Mouse (Mus musculus) kidney, adult 2 months (tissue): Measurements from ENCODE around the gene Fthl17d. TPM values are rescaled to one million over a fixed set of nuclear protein-coding genes. Genes with fewer than 3 reads are reported as not detected.

Experiments
- DNase-seq: peaks from one replicate; pipeline ENCODE4 v3.0.0; 2021
- H3K27ac ChIP-seq: fragments of 200-500 bp; 2 replicates; pipeline ENCODE4 v1.5.1; 2012; ENCODE audit warnings: low read depth, low read length, control low read depth, inconsistent platforms; ENCODE audit not compliant: insufficient read depth
- H3K27me3 ChIP-seq: fragments of 200-500 bp; replicated peaks from 2 replicates; pipeline ENCODE4 v1.6.1; 2012; ENCODE audit warnings: mild to moderate bottlenecking, moderate library complexity, low read length, inconsistent platforms; ENCODE audit not compliant: control insufficient read depth, insufficient read depth
- H3K36me3 ChIP-seq: fragments of 200-500 bp; 2 replicates; pipeline ENCODE4 v1.6.1; 2012; ENCODE audit warnings: mild to moderate bottlenecking, moderate library complexity, low read length, inconsistent platforms; ENCODE audit not compliant: control insufficient read depth, insufficient read depth
- H3K4me1 ChIP-seq: fragments of 200-500 bp; 2 replicates; pipeline ENCODE4 v1.6.1; 2011; ENCODE audit warnings: low read length; ENCODE audit not compliant: control insufficient read depth, insufficient read depth
- H3K4me3 ChIP-seq: fragments of 200-500 bp; 2 replicates; pipeline ENCODE4 v1.5.1; 2011; ENCODE audit warnings: mild to moderate bottlenecking, low read depth, low read length, control low read depth; ENCODE audit not compliant: insufficient read depth
- CTCF ChIP-seq: fragments of 200-500 bp; conservative IDR thresholded peaks from 2 replicates; pipeline ENCODE4 v1.5.1; 2011; ENCODE audit warnings: low read depth, mild to moderate bottlenecking, control low read depth, low read length, moderate library complexity, mixed read lengths; ENCODE audit not compliant: insufficient read depth, insufficient read length
- POLR2A ChIP-seq: fragments of 200-500 bp; IDR thresholded peaks from one replicate; pipeline ENCODE4 v1.6.1; 2011; ENCODE audit warnings: low read depth, low read length, control low read depth
- WGBS: fragments of 180-500 bp; shearing (Covaris S2); methylation state at CpG from one replicate; pipeline ENCODE4 v1.1.7; 2018; 5-methylcytosine and 5-hydroxymethylcytosine counted together
- polyA plus RNA-seq: library from polyadenylated mRNA; depleted of rRNA; stranded (reverse); fragments of >200 nt; gene quantifications from 2 replicates; pipeline ENCODE4 v1.2.3, GENCODE M21; 2012; rRNA removed

Gene Fthl17d
- polyA plus RNA-seq, 1 experiment = not detected

DNA sequence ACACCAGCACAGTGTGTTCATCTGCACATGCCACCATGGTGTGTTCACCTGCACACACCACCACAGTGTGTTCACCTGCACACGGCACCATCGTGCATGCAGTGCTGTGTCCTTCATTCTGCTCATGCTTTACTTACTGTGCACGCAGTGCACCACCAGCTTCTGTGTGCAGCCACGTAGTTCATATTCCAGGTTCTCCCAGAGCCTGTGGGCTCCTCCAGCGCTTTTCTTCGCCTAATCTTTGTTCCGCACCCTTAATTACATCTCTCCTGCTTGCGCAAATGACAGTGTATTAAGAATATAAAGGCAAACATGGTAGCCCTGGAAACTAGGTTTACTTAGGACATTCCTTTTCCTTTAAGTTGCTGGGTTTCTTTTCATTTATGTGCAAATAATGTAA is 42.5 kb downstream of the Fthl17d start:
- TF ChIP-seq CTCF (no peak), POLR2A (no peak)
- Histone ChIP-seq H3K27me3 (no peaks in the 10 kb centered on the region), H3K4me1 (no peaks in the 10 kb centered on the region), H3K4me3 (no peak overlapping the region), H3K27ac (no peak overlapping the region), H3K36me3 (no peaks in the 10 kb centered on the region)
- whole genome bisulfite sequencing = 82% methylated on average over 8 of the region's 8 CpGs
- DNase-seq = no peak

Other genes with a start within 250 kb of the Fthl17d start
- gene Ssx9, start 238.3 kb downstream of the Fthl17d start, polyA plus RNA-seq = not detected in 2 replicates
- gene Ssxb5, start 183.1 kb downstream of the Fthl17d start, polyA plus RNA-seq = not detected in 2 replicates
- not detected in 2 replicates for gene Gm6592, start 142.8 kb downstream of the Fthl17d start, polyA plus RNA-seq
- not detected in 2 replicates for gene Gm5751, start 112.5 kb downstream of the Fthl17d start, polyA plus RNA-seq
- 0.97 and 1.1 TPM in 2 replicates for gene B630019K06Rik, start 94.4 kb downstream of the Fthl17d start, polyA plus RNA-seq
- not detected in 2 replicates for gene Fthl17b, start 23.8 kb downstream of the Fthl17d start, polyA plus RNA-seq
- not detected in 2 replicates for gene Fthl17c, start 10.2 kb downstream of the Fthl17d start, polyA plus RNA-seq
- gene Fthl17e, start 46.7 kb upstream of the Fthl17d start, polyA plus RNA-seq = not detected in 2 replicates
- gene Fthl17f, start 76.3 kb upstream of the Fthl17d start, polyA plus RNA-seq = not detected in 2 replicates
- gene 4930402K13Rik, start 117.8 kb upstream of the Fthl17d start, polyA plus RNA-seq = not detected in 2 replicates
- gene Lancl3, start 213.1 kb upstream of the Fthl17d start, polyA plus RNA-seq = 0.50 and 0.72 TPM in 2 replicates